Mouse (Mus musculus): Measurements from ENCODE around the gene Bex2. TPM values are rescaled to one million over a fixed set of nuclear protein-coding genes. Genes with fewer than 3 reads are reported as not detected.

Bex2 gene
- 154 and 234 TPM in 2 replicates for polyA plus RNA-seq (2015; fragmentation: Nextera tagmentation; extraction: Ambion mirVana)

DNA sequence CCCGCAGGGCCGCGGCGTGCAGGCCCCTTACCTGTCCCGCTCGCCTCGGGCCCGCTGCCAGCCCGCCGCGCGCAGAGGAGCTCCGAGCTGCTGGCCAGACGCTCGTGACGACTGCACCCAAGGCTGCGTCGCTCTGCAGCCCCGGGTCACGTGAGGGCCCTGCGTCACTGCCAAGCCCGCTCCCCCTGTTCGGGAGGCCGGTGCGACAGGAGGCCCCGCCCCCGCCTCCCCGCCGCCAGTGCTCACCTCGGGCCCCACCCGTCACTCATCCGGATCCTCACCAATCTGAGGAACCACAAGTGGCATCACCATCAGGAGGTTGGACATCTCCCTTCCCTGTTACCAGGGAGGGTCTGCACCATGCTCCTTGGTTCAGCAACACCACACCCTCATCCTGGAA, at the start of gene Bex2:
Bex2 (minus strand) TSS at position 217 of the 400 bp plus-strand sequence.

DNA sequence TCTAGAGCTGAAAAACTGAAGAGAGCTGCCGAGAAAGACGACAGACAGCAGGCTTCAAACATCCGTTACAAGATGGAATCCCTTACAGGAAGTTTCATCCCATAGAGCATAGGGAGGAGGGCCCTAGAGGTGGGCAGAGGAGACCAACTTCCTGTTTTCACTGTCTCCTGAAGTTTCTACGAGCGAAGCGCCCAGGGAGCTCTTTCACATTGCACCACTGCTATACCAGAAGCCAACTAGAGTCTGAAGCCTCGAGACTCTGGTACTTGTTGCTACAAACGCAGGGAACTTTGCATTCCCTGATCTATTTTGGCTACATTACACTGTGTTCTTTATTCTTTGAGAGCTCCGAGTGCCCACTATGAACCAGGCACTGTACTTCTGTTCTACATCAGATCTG, 17.1 kb upstream of the Bex2 start, which contains the start of gene Nxf3:
Nxf3 (minus strand) TSS at position 101 of the 400 bp plus-strand sequence.

DNA sequence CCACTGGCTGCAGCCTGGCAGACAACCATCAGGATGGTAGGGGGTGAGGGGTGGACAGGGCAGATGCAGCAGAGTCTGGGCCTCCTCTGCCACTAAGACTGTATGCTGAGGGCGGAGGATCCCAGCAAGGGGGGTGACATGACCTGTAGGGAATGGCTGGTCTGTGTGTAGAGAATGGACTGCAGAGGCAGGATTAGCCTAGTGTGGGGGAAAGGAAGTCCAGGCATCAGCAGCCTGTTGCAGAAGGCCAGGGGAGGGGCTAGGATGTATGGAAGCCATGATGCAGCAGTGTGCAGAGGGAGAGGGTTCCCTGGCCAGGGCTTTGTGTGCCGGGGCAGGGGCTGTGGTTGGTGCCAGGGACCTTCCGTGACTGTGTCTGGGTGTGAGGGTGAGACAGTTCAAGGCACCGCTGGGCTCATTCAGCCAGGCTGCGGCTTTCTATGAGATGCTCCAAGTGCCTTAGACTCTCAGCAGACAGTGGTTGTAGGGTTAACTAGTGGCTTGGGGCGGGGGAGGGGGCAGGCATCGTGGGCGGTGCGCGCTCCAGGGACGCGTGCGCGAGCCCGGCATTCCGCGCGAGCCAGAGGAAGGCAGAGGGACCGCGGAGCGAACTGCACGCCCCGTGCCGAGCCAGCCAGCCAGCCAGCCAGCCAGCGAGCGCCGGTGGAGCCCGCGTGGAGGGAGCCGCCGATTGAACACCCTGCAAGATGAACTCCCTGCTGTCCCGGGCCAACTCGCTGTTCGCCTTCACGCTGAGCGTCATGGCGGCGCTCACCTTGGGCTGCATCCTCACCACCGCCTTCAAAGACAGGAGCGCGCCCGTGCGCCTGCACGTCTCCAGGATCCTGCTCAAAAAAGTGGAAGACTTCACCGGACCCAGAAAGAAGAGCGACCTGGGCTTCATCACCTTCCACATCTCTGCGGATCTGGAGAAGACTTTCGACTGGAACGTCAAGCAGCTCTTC, 35.0 kb downstream of the Bex2 start, which contains the start of gene Arxes1:
Arxes1 (plus strand) TSS at position 569 of the 965 bp plus-strand sequence.

Other genes with a start within 250 kb of the Bex2 start
- gene Gprasp2, start 229.2 kb downstream of the Bex2 start, polyA plus RNA-seq (2015; fragmentation: Nextera tagmentation; extraction: Ambion mirVana): 26.4 and 29.7 TPM in 2 replicates
- gene Arxes2, start 74.4 kb downstream of the Bex2 start, polyA plus RNA-seq (2015; fragmentation: Nextera tagmentation; extraction: Ambion mirVana): 56.5 and 60.6 TPM in 2 replicates
- gene Arxes1, start 34.9 kb downstream of the Bex2 start, polyA plus RNA-seq (2015; fragmentation: Nextera tagmentation; extraction: Ambion mirVana): 15.7 and 25.3 TPM in 2 replicates
- gene Nxf3, start 17.0 kb upstream of the Bex2 start, polyA plus RNA-seq (2015; fragmentation: Nextera tagmentation; extraction: Ambion mirVana): 0.04 and 0.05 TPM in 2 replicates
- 52.0 and 61.1 TPM in 2 replicates for gene Bex4, start 70.8 kb upstream of the Bex2 start, polyA plus RNA-seq (2015; fragmentation: Nextera tagmentation; extraction: Ambion mirVana)
- 203 and 215 TPM in 2 replicates for gene Tceal8, start 104.1 kb upstream of the Bex2 start, polyA plus RNA-seq (2015; fragmentation: Nextera tagmentation; extraction: Ambion mirVana)
- gene Tceal5, start 135.6 kb upstream of the Bex2 start, polyA plus RNA-seq (2015; fragmentation: Nextera tagmentation; extraction: Ambion mirVana): 1.7 and 2.4 TPM in 2 replicates
- 2.2 and 8.4 TPM in 2 replicates for gene Tceal7, start 146.5 kb upstream of the Bex2 start, polyA plus RNA-seq (2015; fragmentation: Nextera tagmentation; extraction: Ambion mirVana)
- gene Bex1, start 147.3 kb upstream of the Bex2 start, polyA plus RNA-seq (2015; fragmentation: Nextera tagmentation; extraction: Ambion mirVana): 44.0 and 56.9 TPM in 2 replicates
- gene Tceal9, start 176.8 kb upstream of the Bex2 start, polyA plus RNA-seq (2015; fragmentation: Nextera tagmentation; extraction: Ambion mirVana): 1,686 and 1,768 TPM in 2 replicates
- gene Bex3, start 202.0 kb upstream of the Bex2 start, polyA plus RNA-seq (2015; fragmentation: Nextera tagmentation; extraction: Ambion mirVana): 495 and 530 TPM in 2 replicates

Data from adrenal gland, postnatal 0 days (tissue).